Mouse (Mus musculus) MEL (cell line): ENCODE results near the gene Tmeff1.

Experiments
- CTCF ChIP-seq, 3 experiments: IDR thresholded peaks in 2 of 3; conservative IDR thresholded peaks in 1 of 3; 2 replicates each; pipeline ENCODE4 v1.5.1; 2011 to 2012; ENCODE audit warnings: low read length in 3 of 3, low read depth in 2 of 3, mild to moderate bottlenecking in 2 of 3, improper control_type of control experiment in 1 of 3, inconsistent platforms in 1 of 3, mixed read lengths in 1 of 3, moderate library complexity in 1 of 3; ENCODE audit not compliant: control insufficient read depth in 1 of 3, insufficient read depth in 1 of 3, poor library complexity in 1 of 3, severe bottlenecking in 1 of 3
- EP300 ChIP-seq, 2 experiments: IDR thresholded peaks; 2 replicates each; pipeline ENCODE4 v1.6.1; 2011; ENCODE audit warnings: improper control_type of control experiment in 2 of 2, low read length in 2 of 2, low read depth in 1 of 2, mild to moderate bottlenecking in 1 of 2
- NRF1 ChIP-seq: IDR thresholded peaks from 2 replicates; pipeline ENCODE4 v1.6.1; 2014; ENCODE audit warnings: low read depth, mild to moderate bottlenecking, inconsistent platforms, low read length, improper control_type of control experiment, moderate library complexity; ENCODE audit not compliant: poor library complexity, insufficient read depth, severe bottlenecking
- TCF12 ChIP-seq: IDR thresholded peaks from 2 replicates; pipeline ENCODE4 v1.6.1; 2014; ENCODE audit warnings: low read depth, mild to moderate bottlenecking, inconsistent platforms, low read length, improper control_type of control experiment, moderate library complexity
- USF1 ChIP-seq: IDR thresholded peaks from 2 replicates; pipeline ENCODE4 v1.6.1; 2014; ENCODE audit warnings: low read depth, mild to moderate bottlenecking, inconsistent platforms, low read length, improper control_type of control experiment, moderate library complexity
- ZC3H11A ChIP-seq: IDR thresholded peaks from 2 replicates; pipeline ENCODE4 v1.6.1; 2012; ENCODE audit warnings: low read depth, mild to moderate bottlenecking, inconsistent platforms, low read length, improper control_type of control experiment
- ZKSCAN1 ChIP-seq: IDR thresholded peaks from 2 replicates; pipeline ENCODE4 v1.6.1; 2012; ENCODE audit warnings: low read depth, mild to moderate bottlenecking, inconsistent platforms, low read length, improper control_type of control experiment, moderate library complexity

DNA sequence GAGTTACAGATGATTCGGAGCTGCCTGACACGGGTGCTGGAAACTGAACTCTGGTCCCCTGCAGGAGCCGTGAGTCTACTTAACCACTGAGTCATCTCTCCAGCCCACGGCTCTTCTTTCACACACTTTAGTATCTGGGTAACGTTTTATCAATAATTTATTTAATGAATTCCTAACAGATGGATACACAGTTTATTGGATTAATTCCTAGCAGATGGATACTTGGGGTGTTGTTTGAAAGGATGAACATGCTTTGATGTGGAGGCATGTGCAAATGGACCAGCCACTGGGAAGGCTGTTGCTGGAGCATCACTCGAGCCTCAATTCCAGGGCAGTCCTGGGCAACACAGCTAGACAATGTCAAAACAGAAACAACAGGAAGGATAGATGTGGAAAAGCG lies 11.1 kb downstream of the Tmeff1 start:
- TF ChIP-seq CTCF (IDR thresholded peaks at IDR 0.05 in 2 of 3, conservative IDR thresholded peaks at IDR 0.05 in 1 of 3; ENCODE audit: control insufficient read depth in 1 of 3, insufficient read depth in 1 of 3, low read depth in 2 of 3, low read length in 3 of 3, poor library complexity in 1 of 3, severe bottlenecking in 1 of 3) = no peak
- TF ChIP-seq USF1 = no peak
- no peak for TF ChIP-seq NRF1
- no peak for TF ChIP-seq ZC3H11A
- no peak for TF ChIP-seq EP300 (IDR thresholded peaks at IDR 0.05; ENCODE audit: low read depth in 1 of 2, low read length in 2 of 2)
- TF ChIP-seq ZKSCAN1 = no peak
- TF ChIP-seq TCF12 = no peak
